Mouse (Mus musculus) bone marrow, adult 2 months (tissue): Measurements from ENCODE around the gene Kdm4b.
A peak's percentile ranks its signal among the peaks of the same experiment; 100 is the strongest.

Experiments used
- CTCF ChIP-seq: fragments of 200-500 bp; IDR thresholded peaks from 2 replicates; pipeline ENCODE4 v1.5.1; 2011; ENCODE audit warnings: low read length, control low read depth; ENCODE audit not compliant: control insufficient read depth, insufficient read depth
- POLR2A ChIP-seq: fragments of 200-500 bp; IDR thresholded peaks from 2 replicates; pipeline ENCODE4 v1.6.1; 2011; ENCODE audit warnings: low read depth, mild to moderate bottlenecking, control low read depth, low read length, borderline replicate concordance; ENCODE audit not compliant: control insufficient read depth

DNA sequence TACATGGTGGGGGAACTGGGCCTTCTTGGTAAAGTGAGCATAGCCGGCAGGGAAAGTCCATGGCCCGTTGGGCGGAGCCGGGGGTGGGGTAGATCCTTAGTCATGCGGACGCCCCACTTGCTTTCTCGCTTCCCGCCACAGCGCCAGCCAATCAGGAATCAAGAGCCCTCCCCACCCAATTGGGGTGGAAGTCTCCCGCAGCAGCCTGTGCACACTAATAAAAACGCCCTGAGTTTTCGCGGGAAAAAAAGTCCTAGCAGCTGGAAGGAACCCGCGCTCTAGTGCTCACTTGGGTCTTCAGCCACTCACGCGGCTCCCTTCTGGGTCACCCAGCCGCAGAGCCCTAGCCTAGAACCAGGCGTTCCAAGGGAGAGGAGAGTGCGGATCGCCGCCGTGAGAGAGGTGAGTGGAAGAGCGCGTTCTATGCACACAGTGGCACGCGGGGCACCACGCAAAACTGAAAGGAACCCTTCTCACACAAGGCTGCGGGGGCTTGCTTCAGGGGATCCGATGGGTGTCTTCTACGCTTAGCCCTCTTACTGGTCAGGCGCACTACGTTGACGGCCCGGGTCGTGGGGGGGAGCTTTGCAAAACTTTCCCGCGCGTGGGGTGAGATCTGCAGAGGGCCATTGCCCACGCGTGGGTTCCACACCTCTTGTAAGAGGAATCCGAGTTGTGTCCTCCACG, 22.6 kb upstream of the Kdm4b start, which contains the start of gene Uhrf1:
- TF ChIP-seq CTCF (no peak), POLR2A (peak; percentile 54; the same call in 1 of the 2 replicates)
